Mouse (Mus musculus): Measurements from ENCODE around the gene Gm10912.

GRCm38 (mm10) chr2:104064152-104064551 is 1.5 kb upstream of the Gm10912 start:
- TF ChIP-seq TAL1 (IDR thresholded peaks at IDR 0.05; ENCODE audit: low read length) (no peak), GATA1 (IDR thresholded peaks at IDR 0.05; ENCODE audit: low read length) (no peak)

Measured in erythroblast, embryonic 14.5 days (primary cell).